Mouse (Mus musculus) kidney, adult 8-10 months (tissue): ENCODE data around the gene Zfr.

Experiments
- DNase-seq, 2 experiments: peaks; one replicate each; pipeline ENCODE4 v3.0.0; 2022

The Zfr gene

DNA sequence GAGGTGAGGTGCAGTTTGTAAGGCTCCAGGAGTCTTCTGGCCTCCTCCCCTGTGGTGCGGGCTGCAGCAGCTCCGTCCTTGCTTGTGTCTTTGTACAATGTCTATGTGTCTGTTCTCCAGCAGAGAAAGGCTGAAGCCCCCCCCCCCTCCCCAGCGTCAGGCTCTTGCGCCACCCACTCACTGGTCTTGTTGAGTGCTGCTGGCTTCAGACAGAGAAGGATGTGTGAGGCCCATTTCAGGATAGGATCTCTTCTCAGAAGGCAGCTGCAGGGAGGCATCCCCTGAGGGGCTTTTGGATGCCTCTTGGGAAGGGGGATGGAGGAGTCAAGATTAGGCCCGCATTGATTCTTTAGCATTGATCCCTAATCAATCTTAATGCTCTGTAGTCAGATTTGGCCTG, 100.2 kb downstream of the Zfr start:
- no peak for DNase-seq

DNA sequence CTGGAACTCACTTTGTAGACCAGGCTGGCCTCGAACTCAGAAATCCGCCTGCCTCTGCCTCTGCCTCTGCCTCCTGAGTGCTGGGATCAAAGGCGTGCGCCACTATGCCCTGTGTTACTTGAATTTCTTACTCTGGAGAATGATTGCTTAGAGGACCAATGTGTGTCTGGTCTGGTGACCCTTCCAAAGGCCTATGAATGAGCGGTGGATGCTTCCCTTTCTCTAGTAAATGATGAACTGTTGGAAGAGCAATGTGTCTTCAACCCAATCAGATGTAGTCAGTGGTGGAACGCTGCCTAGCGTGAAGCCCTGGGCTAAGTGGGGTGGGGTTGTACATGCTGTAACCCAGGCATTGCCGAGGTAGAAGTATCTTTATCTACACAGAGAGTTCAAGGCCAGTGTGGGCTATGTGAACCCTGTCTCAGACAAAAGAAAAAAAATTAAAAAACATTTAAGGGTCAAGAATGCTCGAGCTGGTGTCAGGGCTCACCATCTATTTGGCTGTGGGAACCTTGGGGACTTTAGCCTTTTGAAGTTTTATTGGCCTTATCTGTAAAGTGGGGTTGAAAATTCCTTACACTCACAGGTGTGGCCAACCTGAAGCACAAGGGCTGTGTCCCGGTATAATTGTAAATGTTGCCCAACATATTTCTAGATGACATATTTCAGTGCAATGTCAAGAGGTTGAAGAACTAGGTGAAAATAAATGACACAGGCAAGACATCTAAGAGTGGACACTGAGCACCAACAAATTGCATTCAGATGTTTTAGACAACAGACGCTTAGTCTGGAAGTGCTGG, 101.2 kb downstream of the Zfr start:
- no peak for DNase-seq

GRCm38 (mm10) chr15:12221131-12221530, 103.5 kb downstream of the Zfr start:
- DNase-seq = peak in 1 of 2 experiments; percentile 54

DNA sequence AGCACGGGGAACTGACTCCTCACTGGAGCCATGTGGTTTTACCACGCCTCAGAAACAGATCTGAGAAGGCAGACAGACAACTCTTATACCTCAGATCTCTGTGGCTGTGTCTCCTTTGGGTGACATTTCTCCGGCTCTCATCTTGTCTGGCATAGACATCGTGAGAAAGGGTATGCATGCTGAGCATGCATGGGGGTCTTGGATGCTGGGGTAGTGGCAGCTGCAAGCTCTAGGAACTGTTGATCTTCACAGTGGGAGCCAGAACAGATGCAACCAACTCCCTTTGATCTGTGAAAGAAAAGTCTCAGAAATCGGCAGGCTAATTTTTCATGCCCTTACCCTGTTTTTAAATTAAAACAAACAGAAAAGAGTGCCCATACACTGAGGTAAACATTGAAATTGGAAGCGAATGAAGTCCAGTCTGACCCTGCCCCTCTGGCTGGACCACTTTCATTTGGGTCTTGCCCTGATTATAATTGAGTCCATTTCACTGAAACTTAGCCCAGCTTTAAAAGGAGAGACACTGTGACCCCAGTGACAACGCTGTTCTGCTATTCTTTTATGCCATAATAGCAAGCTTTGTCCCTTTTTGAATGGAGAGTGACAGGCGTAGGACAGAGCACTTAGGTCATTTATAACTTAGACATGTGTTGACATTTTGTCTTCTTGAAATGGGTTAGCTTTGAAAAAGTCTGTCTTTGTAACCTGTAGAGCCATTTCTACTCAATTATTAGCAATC, 105.1 kb downstream of the Zfr start:
- DNase-seq = no peak

GRCm38 (mm10) chr15:12223393-12223792, 105.8 kb downstream of the Zfr start:
- no peak for DNase-seq

DNA sequence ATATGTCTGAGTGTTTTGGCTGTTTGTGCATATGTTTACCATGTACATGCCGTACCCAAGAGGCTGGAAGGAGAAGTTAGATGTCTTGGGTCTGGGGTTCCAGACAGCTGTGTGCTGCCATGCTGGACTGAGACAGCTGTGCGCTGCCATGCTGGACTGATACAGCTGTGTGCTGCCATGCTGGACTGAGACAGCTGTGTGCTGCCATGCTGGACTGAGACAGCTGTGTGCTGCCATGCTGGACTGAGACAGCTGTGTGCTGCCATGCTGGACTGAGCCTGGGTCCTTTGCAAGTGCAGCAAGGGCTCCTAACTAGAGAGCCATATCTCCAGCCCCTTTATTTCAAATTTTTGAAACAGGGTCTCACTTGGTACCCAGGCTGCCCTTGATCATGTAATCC, 106.6 kb downstream of the Zfr start:
- no peak for DNase-seq

DNA sequence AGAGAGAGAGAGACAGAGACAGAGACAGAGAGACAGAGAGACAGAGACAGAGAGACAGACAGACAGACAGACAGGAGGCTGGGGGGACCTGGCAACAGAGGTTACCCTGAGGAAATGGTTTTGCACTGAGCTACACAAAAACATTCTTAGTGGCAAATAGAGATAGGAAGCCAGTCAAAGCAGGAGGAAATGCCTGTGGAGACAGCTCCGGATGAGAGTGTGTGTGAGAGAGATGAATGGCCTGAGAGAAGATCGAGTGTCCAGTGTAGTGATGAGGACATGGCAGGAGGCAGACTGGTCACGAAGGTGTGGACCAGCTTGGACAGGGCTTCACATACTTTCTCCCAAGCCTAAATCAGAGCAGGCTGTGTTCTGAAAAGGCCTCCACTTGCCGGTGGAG, 107.4 kb downstream of the Zfr start:
- no peak for DNase-seq

DNA sequence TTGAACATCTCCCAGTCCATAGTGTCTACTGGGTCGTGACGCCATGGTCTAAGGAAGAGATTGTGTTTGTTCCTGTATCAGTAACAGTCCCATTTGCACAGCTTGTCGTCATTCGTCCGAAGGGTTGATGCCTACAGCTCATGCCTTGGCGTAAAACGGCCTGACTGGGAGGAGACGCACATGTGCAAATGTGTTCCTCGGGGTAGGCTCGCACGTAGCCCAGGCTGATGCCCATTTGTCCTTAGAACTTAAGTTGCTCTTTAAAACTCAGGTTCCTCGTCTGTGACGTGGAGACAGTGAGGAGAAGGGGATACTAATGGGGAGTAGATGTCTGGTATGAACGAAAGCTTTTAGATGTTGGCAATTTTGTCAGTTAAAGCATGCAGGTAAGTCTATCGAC, 109.3 kb downstream of the Zfr start:
- DNase-seq = no peak

- DNase-seq = no peak
These were observed 109.7 kb downstream of the Zfr start for GRCm38 (mm10) chr15:12227355-12227754.

DNA sequence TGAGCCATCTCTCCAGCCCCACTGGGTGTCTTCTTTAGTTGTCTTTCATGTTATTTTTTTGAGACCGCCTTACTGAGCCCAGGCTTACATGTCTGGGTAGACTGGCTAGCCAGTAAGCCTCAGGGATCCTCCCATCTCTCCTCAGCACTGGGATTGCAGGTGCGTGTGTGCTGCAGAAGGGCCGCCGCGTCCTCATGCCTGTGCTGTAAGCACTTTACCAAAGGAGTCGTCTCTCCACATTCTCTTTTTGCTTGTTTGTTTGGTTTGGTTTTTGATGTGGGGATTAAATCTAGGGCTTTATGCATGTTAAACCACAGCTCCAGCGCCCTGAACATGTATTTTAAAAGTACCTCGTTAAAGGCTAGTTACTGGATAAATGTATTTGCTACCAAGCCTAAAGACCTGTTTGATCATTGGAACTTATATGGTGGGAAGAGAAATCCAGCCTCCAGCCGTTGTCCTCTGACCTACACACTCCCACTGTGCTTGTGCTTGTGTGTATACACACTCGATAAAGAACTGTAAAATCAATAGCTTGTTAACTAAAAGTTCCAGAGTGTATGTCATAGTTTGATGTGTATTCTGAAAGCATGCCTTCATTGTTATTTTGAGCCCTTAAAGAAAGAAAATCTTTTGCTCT, 112.1 kb downstream of the Zfr start:
- DNase-seq = no peak

DNA sequence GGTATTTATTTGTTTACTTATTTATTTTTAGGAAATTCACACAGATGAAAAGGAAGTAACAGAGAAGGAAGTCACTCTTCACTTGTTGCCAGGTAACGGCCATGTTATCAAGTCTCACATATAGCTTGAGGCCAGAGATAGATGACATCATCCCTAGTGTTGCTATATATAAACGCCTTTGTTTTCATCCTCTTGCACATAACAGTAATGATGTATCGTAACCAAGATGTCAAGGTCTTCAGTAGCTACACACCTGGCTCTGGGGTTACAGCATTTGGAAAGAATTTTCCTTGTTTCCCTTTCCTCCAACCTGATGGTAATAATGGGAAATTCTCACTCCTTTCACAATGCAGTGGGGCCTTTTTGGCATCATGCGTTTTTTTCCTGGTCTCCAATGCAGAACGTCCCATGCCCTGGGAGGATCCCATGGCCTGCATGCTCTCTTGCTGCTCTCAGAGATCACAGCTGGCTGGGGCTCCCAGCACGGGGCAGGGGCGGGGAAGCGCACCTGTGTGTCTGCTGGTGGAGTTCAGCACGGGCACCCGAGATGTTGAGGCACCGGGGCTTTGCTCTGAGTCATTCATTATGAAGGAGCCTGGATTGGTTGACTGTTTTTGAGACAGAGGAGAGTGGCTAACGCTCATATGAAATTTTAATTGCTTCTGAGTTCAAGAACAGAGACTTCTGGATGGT, 112.8 kb downstream of the Zfr start:
- DNase-seq = no peak

DNA sequence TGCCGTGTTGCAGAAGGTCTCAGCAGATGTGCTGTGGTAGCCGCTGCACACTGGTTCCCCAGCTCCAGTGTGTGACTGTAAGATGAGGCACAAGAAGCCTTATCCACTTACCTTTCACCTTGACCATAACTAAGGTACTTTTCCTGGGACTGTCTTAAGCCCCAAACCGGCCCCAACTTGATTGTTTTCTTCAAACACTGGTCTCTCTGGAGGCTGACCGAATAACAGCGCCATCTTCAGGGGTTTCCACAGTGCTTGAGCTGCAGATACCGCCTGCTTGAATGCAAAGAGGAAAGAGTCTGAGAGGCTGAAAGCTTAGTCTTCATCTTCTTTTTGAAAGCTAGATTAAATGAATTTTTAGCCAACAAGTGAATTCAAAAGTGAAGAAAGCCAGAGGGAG, 113.8 kb downstream of the Zfr start:
- no peak for DNase-seq

- no peak for DNase-seq
These were observed 114.8 kb downstream of the Zfr start for GRCm38 (mm10) chr15:12232429-12232828.

- no peak for DNase-seq
These were observed 115.4 kb downstream of the Zfr start for GRCm38 (mm10) chr15:12233021-12233420.
